Mouse (Mus musculus): ENCODE data around the gene 9330161L09Rik. TPM values are rescaled to one million over a fixed set of nuclear protein-coding genes. Genes with fewer than 3 reads are reported as not detected.
A peak's percentile ranks its signal among the peaks of the same experiment; 100 is the strongest.

The 9330161L09Rik gene
- polyA plus RNA-seq, 1 experiment, result 2.3 TPM

DNA sequence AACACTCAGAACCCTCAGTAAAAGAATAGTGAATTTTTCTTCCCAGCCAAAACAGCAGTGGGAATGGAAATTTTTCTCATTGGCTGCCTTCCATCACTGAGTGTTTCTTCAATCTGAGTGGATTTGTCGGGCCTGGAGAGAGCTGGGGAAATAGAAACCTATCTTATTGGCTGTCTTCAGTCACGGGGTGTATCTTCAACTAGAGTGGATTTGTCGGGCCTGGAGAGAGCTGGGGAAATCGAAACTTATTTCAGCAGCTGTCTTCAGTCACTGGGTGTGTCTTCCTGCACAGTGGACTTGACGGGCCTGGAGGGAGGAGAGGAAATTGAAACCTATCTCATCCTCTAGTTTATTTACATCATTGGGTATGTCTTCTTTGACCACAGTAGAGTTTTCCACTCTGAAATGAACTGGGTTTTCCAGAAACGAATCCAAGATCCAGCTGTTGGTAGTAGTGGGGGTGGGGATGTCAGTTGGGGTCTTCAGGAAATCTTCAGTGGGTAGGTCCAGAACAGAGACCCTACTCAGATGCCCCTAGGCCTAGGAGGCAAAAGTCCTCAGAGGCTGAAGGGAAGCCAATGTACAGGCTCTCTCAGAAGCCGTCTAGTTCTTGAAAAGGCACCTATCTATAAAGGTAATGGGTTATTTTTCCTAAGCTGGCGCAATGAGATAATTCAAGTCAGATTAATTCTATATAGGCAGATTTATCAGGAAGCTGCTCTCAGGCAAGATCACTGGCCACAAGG lies 26.5 kb upstream of the 9330161L09Rik start, which contains the start of gene Ifi27:
TSS of gene Ifi27 (plus strand) at position 226 of the 746 bp plus-strand sequence.
- no peaks in the 10 kb centered on the region for H3K4me1 ChIP-seq (ENCODE audit: control insufficient read depth, insufficient read depth, low read length)
- DNase-seq, result peak in 1 of 2 experiments; percentile 38
- TF ChIP-seq POLR2A (IDR thresholded peaks at IDR 0.05; ENCODE audit: borderline replicate concordance, insufficient read depth, low read length), result no peak
- no peak for TF ChIP-seq CTCF (IDR thresholded peaks at IDR 0.05; ENCODE audit: borderline replicate concordance, insufficient read depth, low read depth, low read length)
- 55% methylated on average over 8 of the region's 8 CpGs for WGBS
- H3K4me3 ChIP-seq (replicated peaks; ENCODE audit: insufficient read depth, low read depth, low read length), result peak within 1 kb of the TSS; percentile 42
- H3K27me3 ChIP-seq (ENCODE audit: control insufficient read depth, insufficient read depth, low read length), result no peaks in the 10 kb centered on the region
- H3K27ac ChIP-seq (ENCODE audit: insufficient read depth, low read length), result no peak within 1 kb of the TSS

- no peak for DNase-seq
- H3K4me3 ChIP-seq (replicated peaks; ENCODE audit: insufficient read depth, low read depth, low read length), result no peak overlapping the region
- TF ChIP-seq POLR2A (IDR thresholded peaks at IDR 0.05; ENCODE audit: borderline replicate concordance, insufficient read depth, low read length) (no peak), CTCF (IDR thresholded peaks at IDR 0.05; ENCODE audit: borderline replicate concordance, insufficient read depth, low read depth, low read length) (no peak)
- H3K27ac ChIP-seq (ENCODE audit: insufficient read depth, low read length), result no peak overlapping the region
- no peaks in the 10 kb centered on the region for H3K4me1 ChIP-seq (ENCODE audit: control insufficient read depth, insufficient read depth, low read length)
- WGBS, result 76% methylated on average over 2 of the region's 2 CpGs
- H3K27me3 ChIP-seq (ENCODE audit: control insufficient read depth, insufficient read depth, low read length), result no peaks in the 10 kb centered on the region
Observed at GRCm38 (mm10) chr12:103433430-103433829, 25.8 kb upstream of the 9330161L09Rik start.

GRCm38 (mm10) chr12:103426710-103427109 lies 19.1 kb upstream of the 9330161L09Rik start:
- TF ChIP-seq POLR2A (IDR thresholded peaks at IDR 0.05; ENCODE audit: borderline replicate concordance, insufficient read depth, low read length), result no peak
- TF ChIP-seq CTCF (IDR thresholded peaks at IDR 0.05; ENCODE audit: borderline replicate concordance, insufficient read depth, low read depth, low read length), result no peak
- Histone ChIP-seq H3K4me3 (replicated peaks; ENCODE audit: insufficient read depth, low read depth, low read length) (no peak overlapping the region), H3K4me1 (ENCODE audit: control insufficient read depth, insufficient read depth, low read length) (no peaks in the 10 kb centered on the region; the same call in 1 of the 2 replicates), H3K27me3 (ENCODE audit: control insufficient read depth, insufficient read depth, low read length) (no peaks in the 10 kb centered on the region), H3K27ac (ENCODE audit: insufficient read depth, low read length) (no peak overlapping the region)
- peak in 1 of 2 experiments; percentile 31 for DNase-seq
- WGBS, result 91% methylated on average over 7 of the region's 7 CpGs

- Histone ChIP-seq H3K27ac (ENCODE audit: insufficient read depth, low read length) (peak within 1 kb of the TSS; percentile 89), H3K4me1 (ENCODE audit: control insufficient read depth, insufficient read depth, low read length) (no peaks in the 10 kb centered on the region; the same call in 1 of the 2 replicates), H3K27me3 (ENCODE audit: control insufficient read depth, insufficient read depth, low read length) (no peaks in the 10 kb centered on the region), H3K4me3 (replicated peaks; ENCODE audit: insufficient read depth, low read depth, low read length) (peak within 1 kb of the TSS; percentile 94)
- peak; percentile 91 for TF ChIP-seq POLR2A (IDR thresholded peaks at IDR 0.05; ENCODE audit: borderline replicate concordance, insufficient read depth, low read length)
- TF ChIP-seq CTCF (IDR thresholded peaks at IDR 0.05; ENCODE audit: borderline replicate concordance, insufficient read depth, low read depth, low read length), result peak; percentile 92
- peak; percentile 97 to 99 for DNase-seq
- under 1% methylated on average over 33 of the region's 33 CpGs for WGBS
Observed at GRCm38 (mm10) chr12:103425729-103426470, 18.3 kb upstream of the 9330161L09Rik start, which contains the start of gene Ddx24. Gene Ddx24, minus strand, starts transcription at chr12:103425830.

- peak overlapping the region; percentile 94 for H3K4me3 ChIP-seq (replicated peaks; ENCODE audit: insufficient read depth, low read depth, low read length)
- H3K4me1 ChIP-seq (ENCODE audit: control insufficient read depth, insufficient read depth, low read length), result no peaks in the 10 kb centered on the region; the same call in 1 of the 2 replicates
- peak overlapping the region; percentile 89 for H3K27ac ChIP-seq (ENCODE audit: insufficient read depth, low read length)
- H3K27me3 ChIP-seq (ENCODE audit: control insufficient read depth, insufficient read depth, low read length), result no peaks in the 10 kb centered on the region
- TF ChIP-seq POLR2A (IDR thresholded peaks at IDR 0.05; ENCODE audit: borderline replicate concordance, insufficient read depth, low read length) (no peak), CTCF (IDR thresholded peaks at IDR 0.05; ENCODE audit: borderline replicate concordance, insufficient read depth, low read depth, low read length) (no peak)
- peak in 1 of 2 experiments; percentile 25 for DNase-seq
- WGBS, result 5% methylated on average over 33 of the region's 33 CpGs
Observed at GRCm38 (mm10) chr12:103425016-103425728, 17.6 kb upstream of the 9330161L09Rik start.

DNA sequence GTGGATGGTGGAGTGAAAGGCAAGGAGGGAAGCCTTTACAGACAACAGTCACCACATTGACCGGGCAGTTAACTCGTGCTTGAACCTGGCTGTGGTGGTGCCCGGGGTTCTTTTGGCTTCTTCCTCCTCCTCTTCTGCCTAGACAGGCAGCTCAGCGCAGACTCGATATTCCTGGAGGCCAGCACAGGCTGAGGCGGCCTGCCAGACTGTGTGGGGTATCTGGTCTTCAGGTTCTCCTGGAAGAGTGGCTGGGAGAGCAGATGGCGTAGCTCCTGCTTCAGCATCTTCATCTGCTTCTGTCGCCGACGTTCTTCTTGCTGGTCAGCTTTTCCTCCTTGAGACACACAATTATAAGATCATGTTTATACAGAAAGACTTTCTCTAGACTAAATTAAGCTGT lies 524 bp upstream of the 9330161L09Rik start:
- no peaks in the 10 kb centered on the region for H3K27me3 ChIP-seq (ENCODE audit: control insufficient read depth, insufficient read depth, low read length)
- peaks cover 14% of the 10 kb centered on the region for H3K4me1 ChIP-seq (ENCODE audit: control insufficient read depth, insufficient read depth, low read length)
- H3K4me3 ChIP-seq (replicated peaks; ENCODE audit: insufficient read depth, low read depth, low read length), result no peak overlapping the region
- 18% methylated on average over 10 of the region's 10 CpGs for whole genome bisulfite sequencing
- DNase-seq, result peak; percentile 51 to 67
- H3K27ac ChIP-seq (ENCODE audit: insufficient read depth, low read length), result 0 out of 2 replicates have a peak overlapping the region, but pooled peaks have one; percentile 23
- TF ChIP-seq CTCF (IDR thresholded peaks at IDR 0.05; ENCODE audit: borderline replicate concordance, insufficient read depth, low read depth, low read length) (no peak), POLR2A (IDR thresholded peaks at IDR 0.05; ENCODE audit: borderline replicate concordance, insufficient read depth, low read length) (no peak)

- 85% methylated on average over 18 of the region's 18 CpGs for WGBS
- TF ChIP-seq CTCF (IDR thresholded peaks at IDR 0.05; ENCODE audit: borderline replicate concordance, insufficient read depth, low read depth, low read length) (no peak), POLR2A (IDR thresholded peaks at IDR 0.05; ENCODE audit: borderline replicate concordance, insufficient read depth, low read length) (no peak)
- Histone ChIP-seq H3K4me3 (replicated peaks; ENCODE audit: insufficient read depth, low read depth, low read length) (no peak overlapping the region), H3K4me1 (ENCODE audit: control insufficient read depth, insufficient read depth, low read length) (peaks cover 14% of the 10 kb centered on the region), H3K27ac (ENCODE audit: insufficient read depth, low read length) (no peak overlapping the region), H3K27me3 (ENCODE audit: control insufficient read depth, insufficient read depth, low read length) (no peaks in the 10 kb centered on the region)
- no peak for DNase-seq
Observed at GRCm38 (mm10) chr12:103404131-103404530, 3.5 kb downstream of the 9330161L09Rik start.

Measured in cerebellum, adult 2 months (tissue).